Mouse (Mus musculus) spleen, adult 2 months (tissue): ENCODE measurements around the gene Phxr2. TPM values are rescaled to one million over a fixed set of nuclear protein-coding genes. Genes with fewer than 3 reads are reported as not detected.

Source experiments
- DNase-seq, 2 experiments: peaks; one replicate each; pipeline versions ENCODE4 v3.0.0 to v3.0.0-alpha.2; 2012 to 2021; ENCODE audit warnings: low spot score in 2 of 2, low read depth in 1 of 2
- H3K27ac ChIP-seq: fragments of 200-500 bp; 2 replicates; pipeline ENCODE4 v1.5.1; 2012; ENCODE audit warnings: low read length, inconsistent platforms; ENCODE audit not compliant: insufficient read depth
- H3K27me3 ChIP-seq: fragments of 200-500 bp; 2 replicates; pipeline ENCODE4 v1.6.1; 2012; ENCODE audit warnings: mild to moderate bottlenecking, moderate library complexity, low read length, inconsistent platforms; ENCODE audit not compliant: control insufficient read depth, insufficient read depth
- H3K36me3 ChIP-seq: fragments of 200-500 bp; 2 replicates; pipeline ENCODE4 v1.6.1; 2012; ENCODE audit warnings: mild to moderate bottlenecking, low read length, inconsistent platforms; ENCODE audit not compliant: control insufficient read depth, insufficient read depth
- H3K4me1 ChIP-seq: fragments of 200-500 bp; 2 replicates; pipeline ENCODE4 v1.6.1; 2011; ENCODE audit warnings: inconsistent platforms; ENCODE audit not compliant: control insufficient read depth, insufficient read depth, insufficient read length
- H3K4me3 ChIP-seq: fragments of 200-500 bp; 2 replicates; pipeline ENCODE4 v1.5.1; 2011; ENCODE audit warnings: mild to moderate bottlenecking, inconsistent platforms; ENCODE audit not compliant: insufficient read depth, insufficient read length; ENCODE audit errors: extremely low read depth
- CTCF ChIP-seq: fragments of 200-500 bp; IDR thresholded peaks from 2 replicates; pipeline ENCODE4 v1.5.1; 2011; ENCODE audit warnings: mild to moderate bottlenecking, inconsistent platforms; ENCODE audit not compliant: insufficient read depth, insufficient read length, insufficient replicate concordance; ENCODE audit errors: extremely low read depth
- POLR2A ChIP-seq: fragments of 200-500 bp; IDR thresholded peaks from 2 replicates; pipeline ENCODE4 v1.6.1; 2011; ENCODE audit warnings: low read depth, low read length, inconsistent platforms
- WGBS: fragments of 180-500 bp; shearing (Covaris S2); methylation state at CpG from one replicate; pipeline ENCODE4 v1.1.7; 2018; 5-methylcytosine and 5-hydroxymethylcytosine counted together
- polyA plus RNA-seq: library from polyadenylated mRNA; depleted of rRNA; stranded (reverse); fragments of >200 nt; gene quantifications from 2 replicates; pipeline ENCODE4 v1.2.3, GENCODE M21; 2012; rRNA removed

Phxr2 gene
- polyA plus RNA-seq, 1 experiment: not detected

DNA sequence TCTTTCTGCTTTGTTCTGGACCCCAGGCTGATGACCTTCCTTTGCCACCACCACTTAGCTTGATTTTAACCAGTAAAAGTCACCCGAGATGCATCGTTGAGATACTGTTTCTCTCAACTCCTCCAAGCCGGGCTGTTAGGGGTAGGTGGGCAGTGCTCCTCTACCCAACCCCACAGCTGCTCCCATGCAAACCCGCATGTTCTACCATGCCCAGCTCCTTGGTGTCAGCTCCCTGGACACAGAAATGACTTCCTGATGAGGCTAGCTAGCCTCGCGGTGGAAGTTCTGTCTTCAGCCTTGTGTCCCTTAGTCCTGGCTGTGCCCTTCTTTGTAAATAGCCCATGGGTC lies 40.9 kb downstream of the Phxr2 start:
- H3K4me1 ChIP-seq: no peaks in the 10 kb centered on the region
- H3K27ac ChIP-seq: no peak overlapping the region
- DNase-seq: no peak
- 52% methylated on average over 6 of the region's 6 CpGs for WGBS
- no peaks in the 10 kb centered on the region for H3K36me3 ChIP-seq
- H3K27me3 ChIP-seq: no peaks in the 10 kb centered on the region; the same call in 1 of the 2 replicates
- TF ChIP-seq POLR2A: no peak
- no peak for TF ChIP-seq CTCF
- H3K4me3 ChIP-seq: no peak overlapping the region

DNA sequence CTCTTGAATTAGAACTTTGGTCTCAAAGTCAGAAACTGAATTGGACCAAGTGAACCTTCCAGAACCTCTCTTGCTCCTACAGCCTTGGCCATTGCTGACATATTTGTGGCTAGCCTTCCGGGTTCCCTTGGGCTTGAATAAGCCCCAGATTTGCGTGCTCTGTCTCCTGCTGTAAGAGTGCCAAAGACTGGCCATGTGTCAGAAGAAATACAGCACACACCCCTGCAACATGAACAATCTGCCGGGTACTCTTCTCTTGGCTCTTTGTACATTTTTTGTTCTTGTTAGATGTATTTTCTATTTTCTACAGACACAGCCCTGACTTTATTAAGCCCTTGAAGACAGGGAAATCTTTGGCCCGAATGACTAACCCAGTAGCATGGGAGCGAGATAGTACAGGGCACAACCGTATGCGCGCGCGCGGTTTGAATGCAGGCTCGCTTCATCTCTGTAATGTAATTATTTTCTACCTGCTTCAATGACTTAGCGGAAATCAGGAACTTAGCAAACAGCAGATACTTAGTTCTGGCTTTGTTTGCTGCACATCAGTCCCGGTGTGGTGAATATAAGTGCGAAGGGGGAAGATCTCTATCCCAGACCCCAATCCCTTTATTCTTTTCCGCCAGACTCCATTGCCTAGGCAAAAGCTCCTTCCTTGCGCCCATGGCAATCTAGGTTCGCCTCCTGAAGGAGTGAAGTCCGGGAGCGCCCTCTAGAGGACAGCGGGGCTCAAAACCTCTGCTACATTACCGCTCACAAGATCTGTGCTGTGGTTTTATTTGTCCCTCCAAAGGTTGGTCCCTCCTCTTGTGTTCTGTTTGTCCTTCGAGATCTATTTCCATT lies 41.5 kb downstream of the Phxr2 start:
- H3K27ac ChIP-seq: no peak overlapping the region
- WGBS: 43% methylated on average over 23 of the region's 23 CpGs

DNA sequence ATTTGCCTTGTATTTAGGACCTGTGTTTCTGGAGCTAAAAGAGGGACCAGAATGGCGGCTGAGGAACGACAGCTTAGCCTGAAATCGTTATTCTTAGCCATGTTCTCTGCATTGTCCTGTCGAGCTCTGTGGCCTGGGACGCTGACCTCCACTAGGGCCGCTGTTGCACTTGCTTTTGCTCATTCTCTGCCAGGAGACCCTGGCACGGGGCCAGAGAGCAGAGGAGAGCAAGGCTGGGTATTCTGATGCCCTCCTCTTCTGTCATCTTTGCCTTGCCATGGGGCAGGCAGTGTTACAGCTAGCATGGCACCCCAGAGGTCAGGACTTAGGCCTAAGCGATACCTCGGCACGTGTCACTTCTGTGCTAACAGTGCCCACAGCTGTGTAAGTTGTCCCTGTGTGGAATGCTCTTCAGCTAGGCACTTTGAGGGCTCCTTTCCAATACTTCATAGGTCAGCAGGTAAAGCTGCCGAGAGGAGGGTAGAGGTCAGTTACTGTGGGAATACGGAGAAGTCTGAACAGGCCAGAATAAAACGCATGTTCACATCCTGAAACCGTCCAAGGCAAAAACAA lies 42.6 kb downstream of the Phxr2 start:
- H3K27ac ChIP-seq: no peak overlapping the region
- no peaks in the 10 kb centered on the region for H3K36me3 ChIP-seq
- no peaks in the 10 kb centered on the region for H3K4me1 ChIP-seq
- TF ChIP-seq POLR2A (no peak), CTCF (no peak)
- no peaks in the 10 kb centered on the region; the same call in 1 of the 2 replicates for H3K27me3 ChIP-seq
- no peak overlapping the region for H3K4me3 ChIP-seq
- WGBS: 92% methylated on average over 14 of the region's 14 CpGs
- no peak for DNase-seq

More for the DNA sequence above, 41.5 kb downstream of the Phxr2 start:
- TF ChIP-seq CTCF (peak; percentile 93), POLR2A (no peak)
- DNase-seq: peak; percentile 55 to 77
- H3K4me1 ChIP-seq: no peaks in the 10 kb centered on the region
- H3K36me3 ChIP-seq: no peaks in the 10 kb centered on the region
- H3K4me3 ChIP-seq: no peak overlapping the region
- H3K27me3 ChIP-seq: no peaks in the 10 kb centered on the region; the same call in 1 of the 2 replicates

DNA sequence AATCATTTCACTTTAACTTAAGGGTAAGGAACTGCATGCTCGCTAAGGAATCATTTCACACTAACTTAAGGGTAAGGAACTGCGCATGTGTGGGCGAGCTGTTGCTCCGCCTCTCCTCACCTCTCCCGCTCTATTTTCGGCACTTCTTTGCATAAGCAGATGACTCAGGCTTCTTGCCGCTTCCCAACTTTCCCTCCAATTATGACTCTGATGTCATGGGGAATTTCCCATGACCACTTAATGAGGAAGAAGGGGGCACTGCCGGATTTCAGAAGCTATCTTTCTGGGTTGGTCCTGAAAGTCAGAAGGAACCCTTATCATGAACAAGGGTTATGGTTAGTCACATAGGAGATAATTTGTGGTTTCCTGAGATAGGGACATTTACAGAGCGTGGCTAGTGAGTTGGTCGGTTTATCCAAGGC lies 44.5 kb downstream of the Phxr2 start:
- H3K27me3 ChIP-seq: no peaks in the 10 kb centered on the region; the same call in 1 of the 2 replicates

DNA sequence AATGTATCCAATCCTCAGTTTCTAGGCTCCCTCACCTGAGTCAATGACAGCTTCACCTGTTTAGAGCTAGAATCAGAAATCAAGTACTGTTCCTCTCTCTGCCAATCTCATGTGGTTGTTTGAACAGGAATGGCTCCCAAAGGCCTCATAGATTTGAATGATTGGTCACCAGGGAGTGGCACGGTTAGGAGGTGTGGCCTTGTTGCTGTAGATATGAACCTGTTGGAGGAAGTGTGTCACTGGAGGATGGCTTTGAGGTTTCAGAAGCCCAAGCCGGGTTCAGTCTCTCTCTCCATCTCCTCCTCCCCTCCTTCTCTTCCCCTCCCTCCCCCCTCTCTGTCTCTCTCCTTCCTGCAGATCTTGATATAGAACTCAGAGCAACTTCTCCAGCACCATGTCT lies 47.5 kb downstream of the Phxr2 start:
- Histone ChIP-seq H3K36me3 (no peaks in the 10 kb centered on the region), H3K4me3 (no peak overlapping the region), H3K27ac (no peak overlapping the region), H3K27me3 (no peaks in the 10 kb centered on the region), H3K4me1 (no peaks in the 10 kb centered on the region)
- TF ChIP-seq POLR2A (no peak), CTCF (no peak)
- WGBS: 47% methylated on average over 2 of the region's 2 CpGs
- DNase-seq: no peak

More for the DNA sequence above, 44.5 kb downstream of the Phxr2 start:
- WGBS: 43% methylated on average over 10 of the region's 10 CpGs
- Histone ChIP-seq H3K4me1 (no peaks in the 10 kb centered on the region), H3K4me3 (no peak overlapping the region), H3K36me3 (no peaks in the 10 kb centered on the region), H3K27ac (no peak overlapping the region)
- DNase-seq: no peak
- TF ChIP-seq POLR2A: no peak
- TF ChIP-seq CTCF: no peak

DNA sequence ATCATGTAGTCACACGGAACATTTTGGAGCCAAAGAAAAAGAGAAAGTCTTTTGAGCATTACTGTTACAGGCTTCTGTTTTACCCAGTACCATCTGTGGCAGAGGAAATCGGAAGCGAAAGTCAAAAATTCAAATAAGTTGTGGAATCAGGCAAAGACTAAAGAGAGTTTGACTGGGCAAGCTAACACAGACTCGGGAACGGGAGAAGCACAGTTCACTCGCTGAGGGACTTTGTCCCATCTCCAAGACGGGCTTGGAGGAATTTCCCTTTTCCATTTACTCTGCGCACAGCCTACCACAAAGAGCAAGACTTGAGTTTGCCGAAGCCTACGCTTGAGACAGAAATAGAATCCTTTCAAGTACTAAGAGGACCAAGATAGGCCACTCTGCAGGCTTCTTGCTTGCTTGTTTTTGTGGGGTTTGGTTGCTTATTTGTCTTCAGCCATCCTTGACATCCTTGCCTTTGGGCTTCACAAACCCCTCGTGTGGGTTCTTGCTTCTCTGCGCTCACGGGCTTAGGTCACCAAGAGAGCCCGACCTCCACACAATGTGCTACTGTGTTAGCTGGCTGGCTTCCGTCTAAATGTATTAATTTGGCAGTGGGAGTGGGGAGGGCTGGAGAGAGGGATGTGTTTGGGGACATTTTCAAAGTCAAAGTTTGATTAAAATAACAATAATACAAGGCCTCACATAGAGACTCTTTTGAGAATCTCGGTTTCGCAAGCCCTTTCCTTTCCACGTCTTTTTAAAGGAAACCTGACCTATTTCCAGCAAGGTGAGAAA lies 49.8 kb downstream of the Phxr2 start:
- Histone ChIP-seq H3K4me3 (no peak overlapping the region), H3K4me1 (no peaks in the 10 kb centered on the region), H3K36me3 (no peaks in the 10 kb centered on the region), H3K27me3 (no peaks in the 10 kb centered on the region), H3K27ac (no peak overlapping the region)
- TF ChIP-seq POLR2A: no peak
- TF ChIP-seq CTCF: no peak
- WGBS: 92% methylated on average over 18 of the region's 18 CpGs
- no peak for DNase-seq

Other genes with a start within 250 kb of the Phxr2 start
- gene Atp2b1, start 211.9 kb downstream of the Phxr2 start, polyA plus RNA-seq: 5.3 and 9.3 TPM in 2 replicates
- gene Poc1b, start 19.3 kb downstream of the Phxr2 start, polyA plus RNA-seq: 4.4 and 5.1 TPM in 2 replicates
- gene Galnt4, start 18.2 kb downstream of the Phxr2 start, polyA plus RNA-seq: 1.5 TPM in 2 replicates
- gene Dusp6, start 136.9 kb upstream of the Phxr2 start, polyA plus RNA-seq: 30.8 and 49.1 TPM in 2 replicates